Comparison of ENCODE assay signal across 8 mouse cellular contexts in genomic region chr11:54998284-54998683, GRCm38 (mm10). TPM values are rescaled to one million over a fixed set of nuclear protein-coding genes. Genes with fewer than 3 reads are reported as not detected.
DNase-seq lines count a peak whose midpoint lies in the region; ATAC-seq and TF ChIP-seq lines count a peak whose summit lies in the region.

No protein-coding gene starts in this region.

- peaks cover 6% of the 10 kb centered on the region for H3K9me3 ChIP-seq in heart, embryonic 16.5 days (replicated peaks; ENCODE audit: control insufficient read depth, low read length)
- H3K9me3 ChIP-seq in liver, embryonic 16.5 days (replicated peaks; ENCODE audit: control insufficient read depth, low read length) = no peaks in the 10 kb centered on the region
- no peaks in the 10 kb centered on the region for H3K9me3 ChIP-seq in neural tube, embryonic 13.5 days

- H3K27ac ChIP-seq in bone marrow, adult 2 months (ENCODE audit: control insufficient read depth, insufficient read depth, low read depth, low read length, poor library complexity) = no peak overlapping the region
- peak overlapping the region; percentile 76 for H3K27ac ChIP-seq in heart, embryonic 16.5 days (ENCODE audit: low read length)
- no peak overlapping the region for H3K27ac ChIP-seq in liver, embryonic 16.5 days (ENCODE audit: low read length)
- H3K27ac ChIP-seq in neural tube, embryonic 13.5 days (replicated peaks) = no peak overlapping the region

- peaks cover 58% of the 10 kb centered on the region for H3K36me3 ChIP-seq in heart, embryonic 16.5 days (ENCODE audit: control insufficient read depth, insufficient read depth)
- peaks cover 11% of the 10 kb centered on the region for H3K36me3 ChIP-seq in liver, embryonic 16.5 days (ENCODE audit: control insufficient read depth, insufficient read depth)
- H3K36me3 ChIP-seq in neural tube, embryonic 13.5 days = peaks cover 33% of the 10 kb centered on the region

- peak; percentile 95 for TF ChIP-seq CTCF in bone marrow, adult 2 months (IDR thresholded peaks at IDR 0.05; ENCODE audit: control insufficient read depth, insufficient read depth, low read length)

- TF ChIP-seq POLR2A in bone marrow, adult 2 months (IDR thresholded peaks at IDR 0.05; ENCODE audit: borderline replicate concordance, control insufficient read depth, low read depth, low read length) = no peak

- no peak overlapping the region for H3K4me3 ChIP-seq in bone marrow, adult 2 months (replicated peaks; ENCODE audit: control insufficient read depth, low read depth, low read length)
- H3K4me3 ChIP-seq in heart, embryonic 16.5 days (ENCODE audit: low read length) = no peak overlapping the region
- no peak overlapping the region for H3K4me3 ChIP-seq in liver, embryonic 16.5 days (ENCODE audit: low read depth, low read length)
- H3K4me3 ChIP-seq in neural tube, embryonic 13.5 days = no peak overlapping the region

- WGBS in bone marrow, adult 2 months = 5% methylated on average over 12 of the region's 12 CpGs
- 6% methylated on average over 12 of the region's 12 CpGs for WGBS in heart, embryonic 16.5 days
- 5% methylated on average over 12 of the region's 12 CpGs for WGBS in liver, embryonic 16.5 days (ENCODE audit: insufficient replicate concordance)
- WGBS in neural tube, embryonic 13.5 days = 6% methylated on average over 12 of the region's 12 CpGs

- H3K9ac ChIP-seq in heart, embryonic 16.5 days (ENCODE audit: low read length) = peak overlapping the region; percentile 20; the same call in 1 of the 2 replicates
- H3K9ac ChIP-seq in liver, embryonic 16.5 days (ENCODE audit: low read depth, low read length) = no peak overlapping the region
- H3K9ac ChIP-seq in neural tube, embryonic 13.5 days = no peak overlapping the region

- peak; percentile 76 for DNase-seq in kidney, postnatal 10 days
- DNase-seq in testis, postnatal 14 days (ENCODE audit: low spot score) = peak; percentile 26

- H3K4me2 ChIP-seq in heart, embryonic 16.5 days (ENCODE audit: low read depth, low read length) = no peak overlapping the region
- no peak overlapping the region for H3K4me2 ChIP-seq in liver, embryonic 16.5 days (ENCODE audit: low read depth, low read length)
- H3K4me2 ChIP-seq in neural tube, embryonic 13.5 days = no peak overlapping the region

- peak; percentile 91 for ATAC-seq in CD4-positive, CD25-positive, alpha-beta regulatory T cell, adult 4 months
- ATAC-seq in erythroblast, adult 5-6 weeks (replicated peaks; ENCODE audit: low FRiP score, poor library complexity, severe bottlenecking) = peak; percentile 56; the same call in 1 of the 2 replicates
- peak; percentile 69 for ATAC-seq in heart, embryonic 16.5 days (replicated peaks; ENCODE audit: extremely low read depth, insufficient read depth, low FRiP score)
- peak; percentile 41; the same call in 1 of the 2 replicates for ATAC-seq in liver, embryonic 16.5 days (ENCODE audit: low read depth)
- ATAC-seq in neural tube, embryonic 13.5 days (ENCODE audit: low read depth) = peak; percentile 76

- no peaks in the 10 kb centered on the region for H3K4me1 ChIP-seq in bone marrow, adult 2 months (ENCODE audit: control insufficient read depth, insufficient read depth, low read length)
- H3K4me1 ChIP-seq in heart, embryonic 16.5 days (ENCODE audit: control insufficient read depth, insufficient read depth, low read length) = peaks cover 23% of the 10 kb centered on the region
- no peaks in the 10 kb centered on the region for H3K4me1 ChIP-seq in liver, embryonic 16.5 days (ENCODE audit: control insufficient read depth, low read depth, low read length)
- H3K4me1 ChIP-seq in neural tube, embryonic 13.5 days (replicated peaks) = no peaks in the 10 kb centered on the region

- no peaks in the 10 kb centered on the region for H3K27me3 ChIP-seq in heart, embryonic 16.5 days (ENCODE audit: control insufficient read depth, insufficient read depth, low read length)
- H3K27me3 ChIP-seq in liver, embryonic 16.5 days (ENCODE audit: control insufficient read depth, insufficient read depth, low read depth, low read length) = no peaks in the 10 kb centered on the region
- H3K27me3 ChIP-seq in neural tube, embryonic 13.5 days = 0 out of 2 replicates have a peak, but pooled peaks cover 3% of the 10 kb centered on the region

RNA-seq across cellular contexts. Expression of gene Anxa6, which starts 35.0 kb away (rescaled TPM):
- 100 to 1,000 TPM; 387 to 504 TPM for polyA plus RNA-seq in CD4-positive, CD25-positive, alpha-beta regulatory T cell, adult 4 months (2017; shearing (Covaris generic))
- polyA plus RNA-seq in bone marrow, adult 2 months (2011; ENCODE audit: insufficient read depth, insufficient read length, low replicate concordance, missing spikeins) = 17.6 and 30.5 TPM in 2 replicates
- 9.2 and 10.4 TPM in 2 replicates for total RNA-seq in erythroblast, adult 5-6 weeks (2015; ENCODE audit: low replicate concordance)
- total RNA-seq in erythroblast, adult 5-6 weeks (2017; ENCODE audit: low replicate concordance) = 12.7 and 14.0 TPM in 2 replicates
- 340 and 364 TPM in 2 replicates for polyA plus RNA-seq in heart, embryonic 16.5 days (2015; fragmentation: Nextera tagmentation; extraction: Ambion mirVana)
- 56.9 and 66.1 TPM in 2 replicates for polyA plus RNA-seq in liver, embryonic 16.5 days (2015; fragmentation: Nextera tagmentation; extraction: Ambion mirVana)
- polyA plus RNA-seq in neural tube, embryonic 13.5 days (2015; fragmentation: Nextera tagmentation; extraction: Ambion mirVana) = 104 and 106 TPM in 2 replicates

RNA-seq across cellular contexts. Expression of gene Tnip1, which starts 35.6 kb away (rescaled TPM):
- polyA plus RNA-seq in CD4-positive, CD25-positive, alpha-beta regulatory T cell, adult 4 months (2017; shearing (Covaris generic)) = 100 to 1,000 TPM in 1 of 2 experiments, 10 to 100 TPM in 1; 97.4 to 167 TPM
- 10.1 and 22.5 TPM in 2 replicates for polyA plus RNA-seq in bone marrow, adult 2 months (2011; ENCODE audit: insufficient read depth, insufficient read length, low replicate concordance, missing spikeins)
- total RNA-seq in erythroblast, adult 5-6 weeks (2015; ENCODE audit: low replicate concordance) = 13.6 and 13.8 TPM in 2 replicates
- 20.5 and 25.6 TPM in 2 replicates for total RNA-seq in erythroblast, adult 5-6 weeks (2017; ENCODE audit: low replicate concordance)
- 20.0 and 24.7 TPM in 2 replicates for polyA plus RNA-seq in heart, embryonic 16.5 days (2015; fragmentation: Nextera tagmentation; extraction: Ambion mirVana)
- 5.2 and 6.5 TPM in 2 replicates for polyA plus RNA-seq in liver, embryonic 16.5 days (2015; fragmentation: Nextera tagmentation; extraction: Ambion mirVana)
- 16.1 and 17.3 TPM in 2 replicates for polyA plus RNA-seq in neural tube, embryonic 13.5 days (2015; fragmentation: Nextera tagmentation; extraction: Ambion mirVana)

Comparison
In these comparisons a context has a peak if more than half of its experiments do, and no peak if none do; other contexts are left out.
1. ATAC-seq: peak in every context shown above with its lines; median percentile 91 in CD4-positive, CD25-positive, alpha-beta regulatory T cell, adult 4 months; 76 in neural tube, embryonic 13.5 days; 69 in heart, embryonic 16.5 days; 56 in erythroblast, adult 5-6 weeks; 41 in liver, embryonic 16.5 days.